Mouse (Mus musculus) intestine, postnatal 0 days (tissue): ENCODE measurements around the gene Ccl24. TPM values are rescaled to one million over a fixed set of nuclear protein-coding genes. Genes with fewer than 3 reads are reported as not detected.

Experiments
- ATAC-seq: fragments of 200-750 bp; cut with Nextera tagmentation; 2 replicates; pipeline ENCODE4 v1.8.0; 2017; ENCODE audit warnings: mild to moderate bottlenecking, moderate TSS enrichment, moderate library complexity
- H3K27ac ChIP-seq: fragments of 300-500 bp; sonication (generic); 2 replicates; pipeline ENCODE4 v1.5.1; 2014; ENCODE audit warnings: mild to moderate bottlenecking, low read depth, low read length, moderate library complexity
- H3K27me3 ChIP-seq: fragments of 300-500 bp; sonication (generic); replicated peaks from 2 replicates; pipeline ENCODE4 v1.6.1; 2014; ENCODE audit warnings: low read length, mixed read lengths; ENCODE audit not compliant: control insufficient read depth, insufficient read depth
- H3K36me3 ChIP-seq: fragments of 300-500 bp; sonication (generic); 2 replicates; pipeline ENCODE4 v1.6.1; 2014; ENCODE audit warnings: mild to moderate bottlenecking, moderate library complexity; ENCODE audit not compliant: control insufficient read depth, insufficient read depth
- H3K4me1 ChIP-seq: fragments of 300-500 bp; sonication (generic); replicated peaks from 2 replicates; pipeline ENCODE4 v1.6.1; 2014; ENCODE audit warnings: antibody characterized with exemption, low read length, mixed read lengths; ENCODE audit not compliant: control insufficient read depth, insufficient read depth
- H3K4me2 ChIP-seq: fragments of 300-500 bp; sonication (generic); replicated peaks from 2 replicates; pipeline ENCODE4 v1.6.1; 2014; ENCODE audit warnings: low read depth, mild to moderate bottlenecking, moderate library complexity
- H3K4me3 ChIP-seq: fragments of 300-500 bp; sonication (generic); 2 replicates; pipeline ENCODE4 v1.5.1; 2014; ENCODE audit warnings: low read depth, low read length
- H3K9ac ChIP-seq: fragments of 300-500 bp; sonication (generic); 2 replicates; pipeline ENCODE4 v1.6.1; 2014; ENCODE audit warnings: mild to moderate bottlenecking, low read depth, low read length
- H3K9me3 ChIP-seq: fragments of 300-500 bp; sonication (generic); 2 replicates; pipeline ENCODE4 v1.6.1; 2016; ENCODE audit warnings: mixed run types; ENCODE audit not compliant: control insufficient read depth
- CTCF ChIP-seq: sonication (generic); IDR thresholded peaks from 2 replicates; pipeline ENCODE4 v1.5.1; 2016; ENCODE audit warnings: low read depth, mild to moderate bottlenecking, control low read depth, antibody characterized with exemption, moderate library complexity
- WGBS: fragments of 180-500 bp; shearing (Covaris S2); extraction: QIAGEN DNeasy Blood & Tissue Kit; methylation state at CpG from one replicate; pipeline ENCODE4 v1.1.7; 2014; 5-methylcytosine and 5-hydroxymethylcytosine counted together
- polyA plus RNA-seq: library from polyadenylated mRNA; unstranded; fragments of >200 nt; fragmentation: Nextera tagmentation; extraction: Ambion mirVana; gene quantifications from 2 replicates; pipeline ENCODE4 v1.2.1, GENCODE M21; 2015

Ccl24 gene
- polyA plus RNA-seq, 1 experiment from 2014 or later: 52.0 TPM

GRCm38 (mm10) chr5:135550910-135551309 lies 21.9 kb downstream of the Ccl24 start:
- Histone ChIP-seq H3K9me3 (no peaks in the 10 kb centered on the region), H3K27ac (no peak overlapping the region), H3K4me2 (no peak overlapping the region), H3K36me3 (no peaks in the 10 kb centered on the region), H3K4me3 (no peak overlapping the region), H3K4me1 (no peaks in the 10 kb centered on the region; the same call in 1 of the 2 replicates), H3K27me3 (no peaks in the 10 kb centered on the region), H3K9ac (no peak overlapping the region)
- no peak for ATAC-seq
- 35% methylated on average over 3 of the region's 3 CpGs for WGBS
- peak; percentile 77 for TF ChIP-seq CTCF

GRCm38 (mm10) chr5:135547990-135548389 lies 24.9 kb downstream of the Ccl24 start:
- 48% methylated on average over 2 of the region's 2 CpGs for WGBS
- TF ChIP-seq CTCF: no peak
- H3K36me3 ChIP-seq: no peaks in the 10 kb centered on the region
- no peak for ATAC-seq
- H3K4me2 ChIP-seq: no peak overlapping the region
- H3K9ac ChIP-seq: no peak overlapping the region
- no peaks in the 10 kb centered on the region for H3K9me3 ChIP-seq
- no peak overlapping the region for H3K4me3 ChIP-seq
- H3K27ac ChIP-seq: no peak overlapping the region
- H3K27me3 ChIP-seq: peaks cover 9% of the 10 kb centered on the region
- no peaks in the 10 kb centered on the region; the same call in 1 of the 2 replicates for H3K4me1 ChIP-seq

- no peaks in the 10 kb centered on the region for H3K9me3 ChIP-seq
- TF ChIP-seq CTCF: peak; percentile 82
- peaks cover 9% of the 10 kb centered on the region for H3K27me3 ChIP-seq
- ATAC-seq: peak; percentile 99
- peak within 1 kb of the TSS; percentile 80 for H3K4me2 ChIP-seq
- H3K36me3 ChIP-seq: no peaks in the 10 kb centered on the region
- no peak within 1 kb of the TSS for H3K27ac ChIP-seq
- H3K4me1 ChIP-seq: no peaks in the 10 kb centered on the region; the same call in 1 of the 2 replicates
- peak within 1 kb of the TSS; percentile 70 for H3K4me3 ChIP-seq
- peak within 1 kb of the TSS; percentile 45 for H3K9ac ChIP-seq
- WGBS: under 1% methylated on average over 46 of the region's 46 CpGs
Measured at GRCm38 (mm10) chr5:135544865-135545797, 27.7 kb downstream of the Ccl24 start, which contains the start of gene Hip1. TSS of gene Hip1 (minus strand) at chr5:135545120.

- 0 out of 2 replicates have a peak overlapping the region, but pooled peaks have one; percentile 45 for H3K9ac ChIP-seq
- H3K9me3 ChIP-seq: no peaks in the 10 kb centered on the region
- no peak overlapping the region for H3K27ac ChIP-seq
- WGBS: 8% methylated on average over 15 of the region's 15 CpGs
- no peak for ATAC-seq
- peaks cover 9% of the 10 kb centered on the region for H3K27me3 ChIP-seq
- H3K4me1 ChIP-seq: no peaks in the 10 kb centered on the region; the same call in 1 of the 2 replicates
- H3K4me2 ChIP-seq: peak overlapping the region; percentile 80
- TF ChIP-seq CTCF: no peak
- no peaks in the 10 kb centered on the region for H3K36me3 ChIP-seq
- H3K4me3 ChIP-seq: peak overlapping the region; percentile 70
Measured at GRCm38 (mm10) chr5:135544032-135544558, 28.8 kb downstream of the Ccl24 start.

- no peak for TF ChIP-seq CTCF
- Histone ChIP-seq H3K4me1 (no peaks in the 10 kb centered on the region), H3K9me3 (no peaks in the 10 kb centered on the region), H3K27ac (no peak overlapping the region), H3K4me3 (no peak overlapping the region), H3K27me3 (no peaks in the 10 kb centered on the region), H3K36me3 (no peaks in the 10 kb centered on the region), H3K4me2 (no peak overlapping the region), H3K9ac (no peak overlapping the region)
- 79% methylated on average over 10 of the region's 10 CpGs for WGBS
- no peak; the same call in 1 of the 2 replicates for ATAC-seq
Measured at GRCm38 (mm10) chr5:135537794-135538214, 35.0 kb downstream of the Ccl24 start.

- ATAC-seq: 0 out of 2 replicates have a peak, but pooled peaks have one; percentile 25
- Histone ChIP-seq H3K36me3 (no peaks in the 10 kb centered on the region), H3K27ac (no peak overlapping the region), H3K4me3 (no peak overlapping the region), H3K9me3 (no peaks in the 10 kb centered on the region), H3K4me1 (no peaks in the 10 kb centered on the region), H3K4me2 (no peak overlapping the region), H3K27me3 (no peaks in the 10 kb centered on the region), H3K9ac (no peak overlapping the region)
- WGBS: 71% methylated on average over 4 of the region's 4 CpGs
- no peak for TF ChIP-seq CTCF
Measured at GRCm38 (mm10) chr5:135537326-135537725, 35.5 kb downstream of the Ccl24 start.
